Mouse (Mus musculus) bone marrow macrophage, adult 2 months (primary cell): ENCODE data around the gene Nebl.

Experiments used
- CTCF ChIP-seq: IDR thresholded peaks from 2 replicates; pipeline ENCODE4 v1.5.1; 2012; ENCODE audit warnings: low read depth, mild to moderate bottlenecking, low read length, moderate library complexity
- POLR2A ChIP-seq: IDR thresholded peaks from 2 replicates; pipeline ENCODE4 v1.6.1; 2012; ENCODE audit warnings: mild to moderate bottlenecking, low read depth, low read length, borderline replicate concordance

GRCm38 (mm10) chr2:17436739-17437440, 294.4 kb downstream of the Nebl start:
- TF ChIP-seq CTCF = no peak
- TF ChIP-seq POLR2A = no peak
